Mouse (Mus musculus): ENCODE measurements around the gene Nmt1.

Nmt1 gene

GRCm38 (mm10) chr11:103000111-103000510 lies 27.9 kb upstream of the Nmt1 start:
- no peak overlapping the region for H3K4me3 ChIP-seq (replicated peaks; ENCODE audit: low read length)

GRCm38 (mm10) chr11:103001063-103001462 lies 26.9 kb upstream of the Nmt1 start:
- Histone ChIP-seq H3K36me3 (ENCODE audit: insufficient read depth, low read length) (peaks cover 76% of the 10 kb centered on the region), H3K9me3 (ENCODE audit: low read length) (no peaks in the 10 kb centered on the region), H3K4me3 (replicated peaks; ENCODE audit: low read length) (no peak overlapping the region), H3K27me3 (ENCODE audit: insufficient read depth, low read length) (no peaks in the 10 kb centered on the region), H3K4me1 (replicated peaks; ENCODE audit: low read depth, low read length) (peaks cover 61% of the 10 kb centered on the region)
- TF ChIP-seq POU5F1 (IDR thresholded peaks at IDR 0.05; ENCODE audit: borderline replicate concordance, low read length) (no peak), CTCF (conservative IDR thresholded peaks at IDR 0.05; ENCODE audit: low read length) (no peak), NANOG (IDR thresholded peaks at IDR 0.05; ENCODE audit: borderline replicate concordance, low read length) (no peak)

More at GRCm38 (mm10) chr11:103000111-103000510, 27.9 kb upstream of the Nmt1 start:
- Histone ChIP-seq H3K27me3 (ENCODE audit: insufficient read depth, low read length) (no peaks in the 10 kb centered on the region), H3K4me1 (replicated peaks; ENCODE audit: low read depth, low read length) (peaks cover 60% of the 10 kb centered on the region), H3K36me3 (ENCODE audit: insufficient read depth, low read length) (peaks cover 77% of the 10 kb centered on the region), H3K9me3 (ENCODE audit: low read length) (no peaks in the 10 kb centered on the region)
- TF ChIP-seq CTCF (conservative IDR thresholded peaks at IDR 0.05; ENCODE audit: low read length) (no peak), NANOG (IDR thresholded peaks at IDR 0.05; ENCODE audit: borderline replicate concordance, low read length) (no peak), POU5F1 (IDR thresholded peaks at IDR 0.05; ENCODE audit: borderline replicate concordance, low read length) (no peak)

- H3K27me3 ChIP-seq (ENCODE audit: insufficient read depth, low read length), result no peaks in the 10 kb centered on the region
- peaks cover 75% of the 10 kb centered on the region for H3K4me1 ChIP-seq (replicated peaks; ENCODE audit: low read depth, low read length)
- H3K4me3 ChIP-seq (replicated peaks; ENCODE audit: low read length), result no peak overlapping the region
- TF ChIP-seq POU5F1 (IDR thresholded peaks at IDR 0.05; ENCODE audit: borderline replicate concordance, low read length) (no peak), NANOG (IDR thresholded peaks at IDR 0.05; ENCODE audit: borderline replicate concordance, low read length) (no peak), CTCF (conservative IDR thresholded peaks at IDR 0.05; ENCODE audit: low read length) (no peak)
- no peaks in the 10 kb centered on the region for H3K9me3 ChIP-seq (ENCODE audit: low read length)
- peaks cover 74% of the 10 kb centered on the region for H3K36me3 ChIP-seq (ENCODE audit: insufficient read depth, low read length)
Observed at GRCm38 (mm10) chr11:103003210-103003609, 24.8 kb upstream of the Nmt1 start.

- Histone ChIP-seq H3K27me3 (ENCODE audit: insufficient read depth, low read length) (no peaks in the 10 kb centered on the region), H3K36me3 (ENCODE audit: insufficient read depth, low read length) (peaks cover 64% of the 10 kb centered on the region), H3K4me1 (replicated peaks; ENCODE audit: low read depth, low read length) (peaks cover 73% of the 10 kb centered on the region), H3K4me3 (replicated peaks; ENCODE audit: low read length) (no peak overlapping the region), H3K9me3 (ENCODE audit: low read length) (no peaks in the 10 kb centered on the region)
- TF ChIP-seq NANOG (IDR thresholded peaks at IDR 0.05; ENCODE audit: borderline replicate concordance, low read length) (no peak), POU5F1 (IDR thresholded peaks at IDR 0.05; ENCODE audit: borderline replicate concordance, low read length) (no peak), CTCF (conservative IDR thresholded peaks at IDR 0.05; ENCODE audit: low read length) (no peak)
Observed at GRCm38 (mm10) chr11:103004852-103005251, 23.1 kb upstream of the Nmt1 start.

- Histone ChIP-seq H3K4me1 (replicated peaks; ENCODE audit: low read depth, low read length) (peaks cover 67% of the 10 kb centered on the region), H3K36me3 (ENCODE audit: insufficient read depth, low read length) (peaks cover 61% of the 10 kb centered on the region), H3K4me3 (replicated peaks; ENCODE audit: low read length) (no peak overlapping the region), H3K27me3 (ENCODE audit: insufficient read depth, low read length) (no peaks in the 10 kb centered on the region), H3K9me3 (ENCODE audit: low read length) (no peaks in the 10 kb centered on the region)
- TF ChIP-seq CTCF (conservative IDR thresholded peaks at IDR 0.05; ENCODE audit: low read length), result no peak
Observed at GRCm38 (mm10) chr11:103005254-103005981, 22.6 kb upstream of the Nmt1 start.

- TF ChIP-seq CTCF (conservative IDR thresholded peaks at IDR 0.05; ENCODE audit: low read length) (no peak), POU5F1 (IDR thresholded peaks at IDR 0.05; ENCODE audit: borderline replicate concordance, low read length) (no peak), NANOG (IDR thresholded peaks at IDR 0.05; ENCODE audit: borderline replicate concordance, low read length) (no peak)
- no peak overlapping the region for H3K4me3 ChIP-seq (replicated peaks; ENCODE audit: low read length)
- H3K36me3 ChIP-seq (ENCODE audit: insufficient read depth, low read length), result peaks cover 61% of the 10 kb centered on the region
- no peaks in the 10 kb centered on the region for H3K9me3 ChIP-seq (ENCODE audit: low read length)
- no peaks in the 10 kb centered on the region for H3K27me3 ChIP-seq (ENCODE audit: insufficient read depth, low read length)
- H3K4me1 ChIP-seq (replicated peaks; ENCODE audit: low read depth, low read length), result peaks cover 77% of the 10 kb centered on the region
Observed at GRCm38 (mm10) chr11:103006286-103007000, 21.5 kb upstream of the Nmt1 start.

- H3K4me1 ChIP-seq (replicated peaks; ENCODE audit: low read depth, low read length), result peaks cover 77% of the 10 kb centered on the region
- no peak overlapping the region for H3K4me3 ChIP-seq (replicated peaks; ENCODE audit: low read length)
- no peaks in the 10 kb centered on the region for H3K9me3 ChIP-seq (ENCODE audit: low read length)
- no peak for TF ChIP-seq POU5F1 (IDR thresholded peaks at IDR 0.05; ENCODE audit: borderline replicate concordance, low read length)
- no peak for TF ChIP-seq CTCF (conservative IDR thresholded peaks at IDR 0.05; ENCODE audit: low read length)
- TF ChIP-seq NANOG (IDR thresholded peaks at IDR 0.05; ENCODE audit: borderline replicate concordance, low read length), result no peak
- H3K36me3 ChIP-seq (ENCODE audit: insufficient read depth, low read length), result peaks cover 62% of the 10 kb centered on the region
- no peaks in the 10 kb centered on the region for H3K27me3 ChIP-seq (ENCODE audit: insufficient read depth, low read length)
Observed at GRCm38 (mm10) chr11:103007001-103007340, 21.0 kb upstream of the Nmt1 start.

- Histone ChIP-seq H3K27me3 (ENCODE audit: insufficient read depth, low read length) (no peaks in the 10 kb centered on the region), H3K9me3 (ENCODE audit: low read length) (no peaks in the 10 kb centered on the region), H3K4me1 (replicated peaks; ENCODE audit: low read depth, low read length) (peaks cover 66% of the 10 kb centered on the region), H3K4me3 (replicated peaks; ENCODE audit: low read length) (peak overlapping the region; percentile 3; the same call in 1 of the 2 replicates), H3K36me3 (ENCODE audit: insufficient read depth, low read length) (peaks cover 71% of the 10 kb centered on the region)
- TF ChIP-seq POU5F1 (IDR thresholded peaks at IDR 0.05; ENCODE audit: borderline replicate concordance, low read length) (no peak), NANOG (IDR thresholded peaks at IDR 0.05; ENCODE audit: borderline replicate concordance, low read length) (no peak), CTCF (conservative IDR thresholded peaks at IDR 0.05; ENCODE audit: low read length) (no peak)
Observed at GRCm38 (mm10) chr11:103008558-103008957, 19.4 kb upstream of the Nmt1 start.

All from E14TG2a.4 (cell line).